Mouse (Mus musculus): ENCODE results near the gene Herpud1. TPM values are rescaled to one million over a fixed set of nuclear protein-coding genes. Genes with fewer than 3 reads are reported as not detected.
A peak's percentile ranks its signal among the peaks of the same experiment; 100 is the strongest.

Herpud1 gene
- polyA plus RNA-seq, 1 experiment from 2014 or later = 57.3 TPM

- no peaks in the 10 kb centered on the region for H3K36me3 ChIP-seq
- no peaks in the 10 kb centered on the region for H3K27me3 ChIP-seq (ENCODE audit: insufficient read depth, poor library complexity, severe bottlenecking)
- H3K27ac ChIP-seq = no peak overlapping the region
- DNase-seq (ENCODE audit: low spot score) = no peak
- H3K4me1 ChIP-seq (replicated peaks) = no peaks in the 10 kb centered on the region
- 75% methylated on average over 11 of the region's 11 CpGs for WGBS
- H3K4me3 ChIP-seq = no peak overlapping the region
- H3K9me3 ChIP-seq = no peaks in the 10 kb centered on the region
Observed at GRCm38 (mm10) chr8:94377714-94378205, 8.5 kb upstream of the Herpud1 start.

GRCm38 (mm10) chr8:94378763-94379415 is 7.3 kb upstream of the Herpud1 start:
- H3K4me1 ChIP-seq (replicated peaks) = no peaks in the 10 kb centered on the region
- no peak overlapping the region for H3K27ac ChIP-seq
- WGBS = 91% methylated on average over 15 of the region's 15 CpGs

GRCm38 (mm10) chr8:94379686-94380085 is 6.6 kb upstream of the Herpud1 start:
- no peak overlapping the region for H3K4me3 ChIP-seq
- DNase-seq (ENCODE audit: low spot score) = no peak
- 94% methylated on average over 9 of the region's 9 CpGs for WGBS
- no peaks in the 10 kb centered on the region for H3K9me3 ChIP-seq
- no peaks in the 10 kb centered on the region for H3K36me3 ChIP-seq
- H3K4me1 ChIP-seq (replicated peaks) = no peaks in the 10 kb centered on the region
- no peak overlapping the region for H3K27ac ChIP-seq
- no peaks in the 10 kb centered on the region for H3K27me3 ChIP-seq (ENCODE audit: insufficient read depth, poor library complexity, severe bottlenecking)

More at GRCm38 (mm10) chr8:94378763-94379415, 7.3 kb upstream of the Herpud1 start:
- Histone ChIP-seq H3K4me3 (no peak overlapping the region), H3K27me3 (ENCODE audit: insufficient read depth, poor library complexity, severe bottlenecking) (no peaks in the 10 kb centered on the region), H3K36me3 (no peaks in the 10 kb centered on the region), H3K9me3 (no peaks in the 10 kb centered on the region)
- DNase-seq (ENCODE audit: low spot score) = no peak

- peaks cover 18% of the 10 kb centered on the region for H3K4me1 ChIP-seq (replicated peaks)
- no peak for DNase-seq (ENCODE audit: low spot score)
- H3K9me3 ChIP-seq = no peaks in the 10 kb centered on the region
- H3K36me3 ChIP-seq = peaks cover under 1% of the 10 kb centered on the region; the same call in 1 of the 2 replicates
- no peaks in the 10 kb centered on the region for H3K27me3 ChIP-seq (ENCODE audit: insufficient read depth, poor library complexity, severe bottlenecking)
- no peak overlapping the region for H3K4me3 ChIP-seq
- WGBS = 92% methylated on average over 7 of the region's 7 CpGs
- H3K27ac ChIP-seq = no peak overlapping the region
Observed at GRCm38 (mm10) chr8:94384166-94384565, 2.1 kb upstream of the Herpud1 start.

- WGBS = 27% methylated on average over 20 of the region's 20 CpGs
- H3K9me3 ChIP-seq = no peaks in the 10 kb centered on the region
- no peak for DNase-seq (ENCODE audit: low spot score)
Observed at GRCm38 (mm10) chr8:94385506-94386213, 578 bp upstream of the Herpud1 start.

GRCm38 (mm10) chr8:94387027-94387684 is 918 bp downstream of the Herpud1 start:
- peak; percentile 80 for DNase-seq (ENCODE audit: low spot score)
- Histone ChIP-seq H3K4me3 (peak overlapping the region; percentile 82), H3K27ac (peak overlapping the region; percentile 96), H3K36me3 (peaks cover 31% of the 10 kb centered on the region), H3K27me3 (ENCODE audit: insufficient read depth, poor library complexity, severe bottlenecking) (no peaks in the 10 kb centered on the region), H3K4me1 (replicated peaks) (peaks cover 18% of the 10 kb centered on the region), H3K9me3 (no peaks in the 10 kb centered on the region)
- WGBS = 0% methylated on average over 25 of the region's 25 CpGs

More at GRCm38 (mm10) chr8:94385506-94386213, 578 bp upstream of the Herpud1 start:
- peak overlapping the region; percentile 96 for H3K27ac ChIP-seq
- H3K36me3 ChIP-seq = peaks cover 16% of the 10 kb centered on the region
- H3K27me3 ChIP-seq (ENCODE audit: insufficient read depth, poor library complexity, severe bottlenecking) = no peaks in the 10 kb centered on the region
- peak overlapping the region; percentile 82 for H3K4me3 ChIP-seq
- H3K4me1 ChIP-seq (replicated peaks) = peaks cover 18% of the 10 kb centered on the region

GRCm38 (mm10) chr8:94387785-94388184 is 1.5 kb downstream of the Herpud1 start:
- peak overlapping the region; percentile 82 for H3K4me3 ChIP-seq
- no peaks in the 10 kb centered on the region for H3K27me3 ChIP-seq (ENCODE audit: insufficient read depth, poor library complexity, severe bottlenecking)
- H3K27ac ChIP-seq = peak overlapping the region; percentile 96
- H3K4me1 ChIP-seq (replicated peaks) = peaks cover 18% of the 10 kb centered on the region
- H3K9me3 ChIP-seq = no peaks in the 10 kb centered on the region
- peaks cover 37% of the 10 kb centered on the region for H3K36me3 ChIP-seq
- 41% methylated on average over 6 of the region's 6 CpGs for WGBS
- no peak for DNase-seq (ENCODE audit: low spot score)

- Histone ChIP-seq H3K4me3 (no peak overlapping the region), H3K27me3 (ENCODE audit: insufficient read depth, poor library complexity, severe bottlenecking) (no peaks in the 10 kb centered on the region), H3K36me3 (peaks cover 54% of the 10 kb centered on the region), H3K27ac (no peak overlapping the region), H3K9me3 (no peaks in the 10 kb centered on the region), H3K4me1 (replicated peaks) (peaks cover 18% of the 10 kb centered on the region)
- no peak for DNase-seq (ENCODE audit: low spot score)
- WGBS = 93% methylated on average over 6 of the region's 6 CpGs
Observed at GRCm38 (mm10) chr8:94389531-94389930, 3.3 kb downstream of the Herpud1 start.

- DNase-seq (ENCODE audit: low spot score) = no peak
- Histone ChIP-seq H3K9me3 (no peaks in the 10 kb centered on the region), H3K4me3 (no peak overlapping the region), H3K4me1 (replicated peaks) (peaks cover 18% of the 10 kb centered on the region), H3K27ac (no peak overlapping the region), H3K36me3 (peaks cover 63% of the 10 kb centered on the region), H3K27me3 (ENCODE audit: insufficient read depth, poor library complexity, severe bottlenecking) (no peaks in the 10 kb centered on the region)
- 95% methylated on average over 6 of the region's 6 CpGs for WGBS
Observed at GRCm38 (mm10) chr8:94390429-94390828, 4.2 kb downstream of the Herpud1 start.

GRCm38 (mm10) chr8:94390910-94391309 is 4.7 kb downstream of the Herpud1 start:
- Histone ChIP-seq H3K27me3 (ENCODE audit: insufficient read depth, poor library complexity, severe bottlenecking) (no peaks in the 10 kb centered on the region), H3K36me3 (peaks cover 68% of the 10 kb centered on the region), H3K9me3 (no peaks in the 10 kb centered on the region), H3K4me3 (no peak overlapping the region), H3K4me1 (replicated peaks) (peaks cover 13% of the 10 kb centered on the region), H3K27ac (no peak overlapping the region)
- 94% methylated on average over 8 of the region's 8 CpGs for WGBS
- DNase-seq (ENCODE audit: low spot score) = no peak

- no peaks in the 10 kb centered on the region for H3K27me3 ChIP-seq (ENCODE audit: insufficient read depth, poor library complexity, severe bottlenecking)
- WGBS = 85% methylated on average over 12 of the region's 12 CpGs
- DNase-seq (ENCODE audit: low spot score) = peak; percentile 16
- H3K9me3 ChIP-seq = no peaks in the 10 kb centered on the region
- no peak overlapping the region for H3K27ac ChIP-seq
- H3K4me3 ChIP-seq = no peak overlapping the region
- peaks cover 73% of the 10 kb centered on the region for H3K36me3 ChIP-seq
- peaks cover 10% of the 10 kb centered on the region for H3K4me1 ChIP-seq (replicated peaks)
Observed at GRCm38 (mm10) chr8:94392147-94392546, 5.9 kb downstream of the Herpud1 start.

GRCm38 (mm10) chr8:94392648-94393047 is 6.4 kb downstream of the Herpud1 start:
- DNase-seq (ENCODE audit: low spot score) = no peak
- Histone ChIP-seq H3K4me3 (no peak overlapping the region), H3K4me1 (replicated peaks) (peaks cover 8% of the 10 kb centered on the region), H3K27ac (no peak overlapping the region), H3K36me3 (peaks cover 73% of the 10 kb centered on the region), H3K9me3 (no peaks in the 10 kb centered on the region), H3K27me3 (ENCODE audit: insufficient read depth, poor library complexity, severe bottlenecking) (no peaks in the 10 kb centered on the region)
- WGBS = 94% methylated on average over 6 of the region's 6 CpGs
